Mouse (Mus musculus): ENCODE results near the gene Tubb3. TPM values are rescaled to one million over a fixed set of nuclear protein-coding genes. Genes with fewer than 3 reads are reported as not detected.

Tubb3 gene
- polyA plus RNA-seq (2012; rRNA removed; ENCODE audit: low replicate concordance): 0.93 and 1.2 TPM in 2 replicates

DNA sequence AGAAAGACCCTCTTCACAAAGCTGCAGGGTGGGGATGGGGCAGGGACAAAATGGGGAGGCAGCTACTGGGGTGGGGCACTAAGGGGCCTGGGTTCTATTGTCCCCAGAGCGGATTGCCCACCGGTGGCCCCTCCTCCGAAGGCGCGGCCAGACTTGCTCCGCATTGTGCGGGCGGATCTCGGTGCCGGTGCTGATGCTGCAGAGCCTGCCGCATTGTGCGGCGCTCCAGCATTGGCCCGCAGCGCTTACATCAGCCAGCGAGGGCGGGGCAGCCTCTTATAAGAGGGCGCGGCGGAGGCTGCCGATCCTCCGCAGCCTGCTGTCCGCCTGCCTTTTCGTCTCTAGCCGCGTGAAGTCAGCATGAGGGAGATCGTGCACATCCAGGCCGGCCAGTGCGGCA, at the start of gene Tubb3:
TSS of gene Tubb3 (plus strand) at position 179 of the 400 bp plus-strand sequence.

DNA sequence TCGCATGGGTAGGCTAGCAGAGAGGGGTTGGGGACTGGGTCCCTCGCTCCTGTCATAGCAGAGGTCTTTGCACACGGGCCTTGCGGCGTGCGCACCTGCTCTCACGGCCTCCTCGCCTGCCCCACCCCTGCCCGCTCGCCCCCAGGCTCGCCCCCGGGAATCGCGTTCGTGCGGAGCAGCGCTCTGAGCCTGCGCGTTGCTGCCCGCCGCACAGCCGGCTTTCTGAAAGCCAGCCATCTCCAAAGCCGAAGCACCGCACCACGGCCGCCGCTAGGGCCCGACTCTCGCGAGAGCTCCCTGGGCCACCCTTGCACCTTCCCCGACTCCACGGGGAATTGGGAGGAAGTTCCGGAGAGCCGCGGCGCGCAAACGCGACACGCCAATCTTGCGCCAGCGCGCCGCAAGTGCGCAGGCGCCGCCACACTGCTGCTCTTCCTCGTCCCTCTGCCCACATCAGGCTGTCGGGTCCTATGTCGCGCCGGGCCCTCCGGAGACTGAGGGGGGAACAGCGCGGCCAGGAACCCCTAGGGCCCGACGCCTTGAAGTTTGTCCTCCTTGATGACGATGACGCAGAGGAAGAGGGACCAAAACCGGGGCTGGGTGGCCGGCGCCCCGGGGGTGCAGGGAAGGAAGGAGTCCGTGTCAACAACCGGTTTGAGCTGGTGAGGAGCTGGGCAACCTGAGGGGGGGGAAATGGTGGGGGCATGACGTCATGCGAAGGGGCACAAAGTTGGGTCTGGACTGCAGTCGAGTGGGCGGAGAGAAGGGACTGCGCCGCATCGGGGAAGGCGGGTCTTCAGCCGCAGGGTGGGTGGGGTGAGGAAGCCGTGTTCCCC, 37.6 kb upstream of the Tubb3 start, which contains the start of gene Tcf25:
TSS of gene Tcf25 (plus strand) at position 351 of the 836 bp plus-strand sequence.

DNA sequence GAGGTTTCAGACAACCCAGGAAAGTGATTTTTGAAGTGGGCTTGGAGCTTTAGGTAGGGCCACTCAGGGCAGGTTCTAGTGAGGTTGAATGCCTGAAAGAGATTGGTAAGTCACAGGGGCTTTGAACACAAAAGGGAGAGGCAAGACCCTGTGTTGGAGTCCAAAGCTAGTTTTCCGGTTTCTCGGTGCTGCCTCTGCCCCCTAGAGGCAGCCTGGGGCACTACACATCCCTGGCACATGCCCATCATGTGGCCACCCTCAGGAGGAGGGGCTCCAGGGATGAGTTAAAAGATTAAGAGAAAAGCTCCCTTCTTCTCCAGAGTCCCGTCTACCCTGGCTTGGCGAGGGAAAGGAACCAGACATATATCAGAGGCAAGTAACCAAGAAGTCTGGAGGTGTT, 4.4 kb upstream of the Tubb3 start, which contains the start of gene Mc1r:
TSS of gene Mc1r (plus strand) at position 322 of the 400 bp plus-strand sequence.

DNA sequence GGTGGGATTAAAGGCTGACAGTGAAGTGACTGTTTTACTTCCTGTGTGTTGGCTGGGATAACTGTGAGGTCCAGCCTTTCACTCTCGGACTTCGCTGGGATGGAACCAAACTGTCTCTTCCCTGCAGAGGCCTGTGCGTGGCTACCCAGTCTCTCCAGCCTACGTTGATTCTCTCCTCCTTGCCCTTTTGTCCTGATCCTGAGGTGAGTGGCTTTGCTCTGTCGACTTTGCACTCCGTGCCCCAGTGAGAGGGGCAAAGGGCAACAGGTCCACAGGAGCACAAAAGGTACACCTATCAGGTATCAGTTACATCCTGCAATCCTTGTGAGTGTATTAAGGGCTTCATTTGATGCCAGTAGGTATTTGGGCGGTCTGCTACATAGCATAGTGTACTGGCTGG, 12.2 kb downstream of the Tubb3 start, which contains the start of gene Def8:
TSS of gene Def8 (plus strand) at position 87 of the 400 bp plus-strand sequence.

Other genes with a start within 250 kb of the Tubb3 start
- gene Dpep1, start 225.2 kb upstream of the Tubb3 start, polyA plus RNA-seq (2012; rRNA removed; ENCODE audit: low replicate concordance): 46.8 and 160 TPM in 2 replicates
- 122 and 130 TPM in 2 replicates for gene Chmp1a, start 198.7 kb upstream of the Tubb3 start, polyA plus RNA-seq (2012; rRNA removed; ENCODE audit: low replicate concordance)
- gene Spata33, start 198.6 kb upstream of the Tubb3 start, polyA plus RNA-seq (2012; rRNA removed; ENCODE audit: low replicate concordance): 2.5 and 3.2 TPM in 2 replicates
- gene Cdk10, start 186.6 kb upstream of the Tubb3 start, polyA plus RNA-seq (2012; rRNA removed; ENCODE audit: low replicate concordance): 67.9 and 79.8 TPM in 2 replicates
- 5.7 and 12.5 TPM in 2 replicates for gene Spata2l, start 175.2 kb upstream of the Tubb3 start, polyA plus RNA-seq (2012; rRNA removed; ENCODE audit: low replicate concordance)
- gene Zfp276, start 157.2 kb upstream of the Tubb3 start, polyA plus RNA-seq (2012; rRNA removed; ENCODE audit: low replicate concordance): 29.0 and 39.9 TPM in 2 replicates
- 50.6 and 80.0 TPM in 2 replicates for gene Vps9d1, start 157.1 kb upstream of the Tubb3 start, polyA plus RNA-seq (2012; rRNA removed; ENCODE audit: low replicate concordance)
- gene Fanca, start 92.8 kb upstream of the Tubb3 start, polyA plus RNA-seq (2012; rRNA removed; ENCODE audit: low replicate concordance): 4.5 and 29.1 TPM in 2 replicates
- gene Spire2, start 78.7 kb upstream of the Tubb3 start, polyA plus RNA-seq (2012; rRNA removed; ENCODE audit: low replicate concordance): 0.46 and 3.7 TPM in 2 replicates
- gene Tcf25, start 37.7 kb upstream of the Tubb3 start, polyA plus RNA-seq (2012; rRNA removed; ENCODE audit: low replicate concordance): 221 and 244 TPM in 2 replicates
- gene Mc1r, start 4.3 kb upstream of the Tubb3 start, polyA plus RNA-seq (2012; rRNA removed; ENCODE audit: low replicate concordance): not detected in 2 replicates
- 37.6 and 47.4 TPM in 2 replicates for gene Def8, start 12.1 kb downstream of the Tubb3 start, polyA plus RNA-seq (2012; rRNA removed; ENCODE audit: low replicate concordance)
- 27.1 and 38.6 TPM in 2 replicates for gene Afg3l1, start 66.5 kb downstream of the Tubb3 start, polyA plus RNA-seq (2012; rRNA removed; ENCODE audit: low replicate concordance)
- 0.40 TPM in 1 of 2 replicates, not detected in the other for gene Dbndd1, start 104.0 kb downstream of the Tubb3 start, polyA plus RNA-seq (2012; rRNA removed; ENCODE audit: low replicate concordance)
- gene Gas8, start 107.4 kb downstream of the Tubb3 start, polyA plus RNA-seq (2012; rRNA removed; ENCODE audit: low replicate concordance): 6.4 and 14.5 TPM in 2 replicates
- gene Rhou, start 242.5 kb downstream of the Tubb3 start, polyA plus RNA-seq (2012; rRNA removed; ENCODE audit: low replicate concordance): 12.4 and 33.5 TPM in 2 replicates